Mouse (Mus musculus): ENCODE data around the gene Fdxr. TPM values are rescaled to one million over a fixed set of nuclear protein-coding genes. Genes with fewer than 3 reads are reported as not detected.

Fdxr gene
- polyA plus RNA-seq, 1 experiment: 13.9 TPM

- Histone ChIP-seq H3K79me2 (ENCODE audit: control insufficient read depth, insufficient read depth) (no peaks in the 10 kb centered on the region), H3ac (ENCODE audit: control insufficient read depth, insufficient read length) (no peak overlapping the region), H3K4me2 (ENCODE audit: low read depth) (no peak overlapping the region), H3K4me3 (no peak overlapping the region), H3K27me3 (ENCODE audit: control insufficient read depth, insufficient read depth, insufficient read length) (no peaks in the 10 kb centered on the region), H3K36me3 (ENCODE audit: control insufficient read depth, insufficient read depth) (no peaks in the 10 kb centered on the region)
- TF ChIP-seq TCF3 (IDR thresholded peaks at IDR 0.05; ENCODE audit: insufficient read length, low read depth) (peak; percentile 61), MYOD1 (IDR thresholded peaks at IDR 0.05; ENCODE audit: control insufficient read depth in 1 of 3, insufficient read length in 2 of 3, low read depth in 2 of 3) (peak in 2 of 3 experiments; percentile 57 to 91), E2F4 (IDR thresholded peaks at IDR 0.05; ENCODE audit: insufficient read depth) (no peak), MYOG (IDR thresholded peaks at IDR 0.05; ENCODE audit: control insufficient read depth in 1 of 3, insufficient read depth in 1 of 3, insufficient read length in 2 of 3, low read depth in 2 of 3) (peak in 2 of 3 experiments; percentile 75 to 88), REST (IDR thresholded peaks at IDR 0.05; ENCODE audit: insufficient read depth, insufficient read length) (no peak)
Measured at GRCm38 (mm10) chr11:115241402-115241801, 35.4 kb downstream of the Fdxr start.

GRCm38 (mm10) chr11:115236570-115236969 lies 40.3 kb downstream of the Fdxr start:
- no peak overlapping the region for H3K4me3 ChIP-seq
- no peaks in the 10 kb centered on the region for H3K27me3 ChIP-seq (ENCODE audit: control insufficient read depth, insufficient read depth, insufficient read length)
- H3K79me2 ChIP-seq (ENCODE audit: control insufficient read depth, insufficient read depth): no peaks in the 10 kb centered on the region
- no peak overlapping the region for H3ac ChIP-seq (ENCODE audit: control insufficient read depth, insufficient read length)
- H3K4me2 ChIP-seq (ENCODE audit: low read depth): no peak overlapping the region
- no peaks in the 10 kb centered on the region for H3K36me3 ChIP-seq (ENCODE audit: control insufficient read depth, insufficient read depth)
- no peak for TF ChIP-seq POLR2AphosphoS2 (IDR thresholded peaks at IDR 0.05; ENCODE audit: insufficient read length, low read depth)
- TF ChIP-seq TCF3 (IDR thresholded peaks at IDR 0.05; ENCODE audit: insufficient read length, low read depth): no peak
- TF ChIP-seq TCF12 (IDR thresholded peaks at IDR 0.05; ENCODE audit: insufficient read depth, poor library complexity, severe bottlenecking): no peak
- TF ChIP-seq USF1 (IDR thresholded peaks at IDR 0.05; ENCODE audit: low read depth): no peak
- TF ChIP-seq POLR2A (IDR thresholded peaks at IDR 0.05; ENCODE audit: insufficient read length, low read depth): no peak
- TF ChIP-seq CEBPB (IDR thresholded peaks at IDR 0.05; ENCODE audit: insufficient read depth, poor library complexity, severe bottlenecking): no peak
- TF ChIP-seq SRF (IDR thresholded peaks at IDR 0.05; ENCODE audit: control insufficient read depth, insufficient read length, low read depth): no peak
- no peak for TF ChIP-seq E2F4 (IDR thresholded peaks at IDR 0.05; ENCODE audit: insufficient read depth)
- no peak for TF ChIP-seq MYOD1 (IDR thresholded peaks at IDR 0.05; ENCODE audit: control insufficient read depth in 1 of 3, insufficient read length in 2 of 3, low read depth in 2 of 3)
- TF ChIP-seq MYOG (IDR thresholded peaks at IDR 0.05; ENCODE audit: control insufficient read depth in 1 of 3, insufficient read depth in 1 of 3, insufficient read length in 2 of 3, low read depth in 2 of 3): no peak
- no peak for TF ChIP-seq MAX (IDR thresholded peaks at IDR 0.05; ENCODE audit: low read depth)

- TF ChIP-seq TCF3 (IDR thresholded peaks at IDR 0.05; ENCODE audit: insufficient read length, low read depth) (no peak), REST (IDR thresholded peaks at IDR 0.05; ENCODE audit: insufficient read depth, insufficient read length) (no peak), POLR2AphosphoS2 (IDR thresholded peaks at IDR 0.05; ENCODE audit: insufficient read length, low read depth) (no peak), USF1 (IDR thresholded peaks at IDR 0.05; ENCODE audit: low read depth) (no peak), MAX (IDR thresholded peaks at IDR 0.05; ENCODE audit: low read depth) (no peak), POLR2A (IDR thresholded peaks at IDR 0.05; ENCODE audit: insufficient read length, low read depth) (no peak), SRF (IDR thresholded peaks at IDR 0.05; ENCODE audit: control insufficient read depth, insufficient read length, low read depth) (no peak), CEBPB (IDR thresholded peaks at IDR 0.05; ENCODE audit: insufficient read depth, poor library complexity, severe bottlenecking) (no peak), E2F4 (IDR thresholded peaks at IDR 0.05; ENCODE audit: insufficient read depth) (no peak), MYOD1 (IDR thresholded peaks at IDR 0.05; ENCODE audit: control insufficient read depth in 1 of 3, insufficient read length in 2 of 3, low read depth in 2 of 3) (no peak), MYOG (IDR thresholded peaks at IDR 0.05; ENCODE audit: control insufficient read depth in 1 of 3, insufficient read depth in 1 of 3, insufficient read length in 2 of 3, low read depth in 2 of 3) (no peak), TCF12 (IDR thresholded peaks at IDR 0.05; ENCODE audit: insufficient read depth, poor library complexity, severe bottlenecking) (no peak)
- no peak overlapping the region for H3K4me3 ChIP-seq
- H3K79me2 ChIP-seq (ENCODE audit: control insufficient read depth, insufficient read depth): no peaks in the 10 kb centered on the region
- H3K4me2 ChIP-seq (ENCODE audit: low read depth): no peak overlapping the region
- H3K36me3 ChIP-seq (ENCODE audit: control insufficient read depth, insufficient read depth): no peaks in the 10 kb centered on the region
- no peaks in the 10 kb centered on the region for H3K27me3 ChIP-seq (ENCODE audit: control insufficient read depth, insufficient read depth, insufficient read length)
- H3ac ChIP-seq (ENCODE audit: control insufficient read depth, insufficient read length): no peak overlapping the region
Measured at GRCm38 (mm10) chr11:115234320-115235044, 42.4 kb downstream of the Fdxr start.

- no peak overlapping the region for H3K4me2 ChIP-seq (ENCODE audit: low read depth)
- no peaks in the 10 kb centered on the region for H3K79me2 ChIP-seq (ENCODE audit: control insufficient read depth, insufficient read depth)
- no peaks in the 10 kb centered on the region for H3K27me3 ChIP-seq (ENCODE audit: control insufficient read depth, insufficient read depth, insufficient read length)
- no peak overlapping the region for H3ac ChIP-seq (ENCODE audit: control insufficient read depth, insufficient read length)
- H3K36me3 ChIP-seq (ENCODE audit: control insufficient read depth, insufficient read depth): no peaks in the 10 kb centered on the region
- TF ChIP-seq CEBPB (IDR thresholded peaks at IDR 0.05; ENCODE audit: insufficient read depth, poor library complexity, severe bottlenecking): no peak
- TF ChIP-seq E2F4 (IDR thresholded peaks at IDR 0.05; ENCODE audit: insufficient read depth): no peak
- TF ChIP-seq SRF (IDR thresholded peaks at IDR 0.05; ENCODE audit: control insufficient read depth, insufficient read length, low read depth): no peak
- TF ChIP-seq USF1 (IDR thresholded peaks at IDR 0.05; ENCODE audit: low read depth): no peak
- no peak for TF ChIP-seq MYOG (IDR thresholded peaks at IDR 0.05; ENCODE audit: control insufficient read depth in 1 of 3, insufficient read depth in 1 of 3, insufficient read length in 2 of 3, low read depth in 2 of 3)
- TF ChIP-seq TCF12 (IDR thresholded peaks at IDR 0.05; ENCODE audit: insufficient read depth, poor library complexity, severe bottlenecking): no peak
- no peak for TF ChIP-seq POLR2AphosphoS2 (IDR thresholded peaks at IDR 0.05; ENCODE audit: insufficient read length, low read depth)
- no peak for TF ChIP-seq MYOD1 (IDR thresholded peaks at IDR 0.05; ENCODE audit: control insufficient read depth in 1 of 3, insufficient read length in 2 of 3, low read depth in 2 of 3)
- TF ChIP-seq POLR2A (IDR thresholded peaks at IDR 0.05; ENCODE audit: insufficient read length, low read depth): no peak
- no peak for TF ChIP-seq TCF3 (IDR thresholded peaks at IDR 0.05; ENCODE audit: insufficient read length, low read depth)
- TF ChIP-seq MAX (IDR thresholded peaks at IDR 0.05; ENCODE audit: low read depth): no peak
- TF ChIP-seq REST (IDR thresholded peaks at IDR 0.05; ENCODE audit: insufficient read depth, insufficient read length): no peak
- no peak overlapping the region for H3K4me3 ChIP-seq
Measured at GRCm38 (mm10) chr11:115233526-115234290, 43.1 kb downstream of the Fdxr start.
